ENCODE assay signal across 8 mouse cellular contexts in the genomic region with DNA sequence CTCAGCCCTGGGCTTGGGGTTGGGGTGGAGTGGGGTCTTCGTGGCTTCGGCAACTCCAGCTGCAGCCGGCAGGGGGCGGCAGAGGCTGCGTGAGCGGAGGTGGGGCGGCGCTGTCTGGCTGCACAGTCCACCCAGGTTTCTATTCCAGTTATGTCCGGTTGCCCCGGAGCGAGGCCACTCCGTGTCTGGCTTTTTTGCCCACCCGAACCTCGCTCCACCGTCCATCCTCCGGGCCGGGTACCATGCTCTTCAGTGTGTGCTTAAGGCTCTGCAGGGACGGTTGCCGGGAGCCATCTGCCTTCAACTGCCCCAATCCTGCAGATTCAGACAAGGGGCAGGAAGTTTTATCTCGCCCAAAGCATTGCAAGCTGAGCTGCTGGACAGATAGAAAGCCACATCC. TPM values are rescaled to one million over a fixed set of nuclear protein-coding genes. Genes with fewer than 3 reads are reported as not detected.
DNase-seq lines count a peak whose midpoint lies in the region; ATAC-seq and TF ChIP-seq lines count a peak whose summit lies in the region.

No protein-coding gene starts in this region.

- DNase-seq in Patski (ENCODE audit: low read depth, low spot score), result no peak
- peak; percentile 30 for DNase-seq in cerebellum, adult 9-11 months
- peak; percentile 86 for DNase-seq in hindbrain, embryonic 10.5 days (ENCODE audit: low spot score)
- peak; percentile 14 for DNase-seq in left cerebral cortex, adult 11 months (ENCODE audit: low spot score)
- peak; percentile 38 for DNase-seq in lung, postnatal 36 days
- peak; percentile 23 for DNase-seq in retina, adult 2 months (ENCODE audit: low read depth, low spot score)
- DNase-seq in urinary bladder, adult 2 months (ENCODE audit: low spot score), result peak; percentile 45

- peak overlapping the region; percentile 83 for H3K27ac ChIP-seq in hindbrain, embryonic 10.5 days

- 1% methylated on average over 20 of the region's 20 CpGs for WGBS in hindbrain, embryonic 10.5 days

- in situ Hi-C loops in Patski (cut with MboI; ENCODE audit: low pct_unique_long_range_greater_than_20kb), result no loop called here

- H3K4me3 ChIP-seq in hindbrain, embryonic 10.5 days, result peak overlapping the region; percentile 54

- no peak for ATAC-seq in Patski
- peak; percentile 78 for ATAC-seq in frontal cortex, adult (ENCODE audit: low TSS enrichment)

- no peaks in the 10 kb centered on the region for H3K36me3 ChIP-seq in hindbrain, embryonic 10.5 days

- peak; percentile 58 for TF ChIP-seq CTCF in Patski (IDR thresholded peaks at IDR 0.05)

- H3K4me1 ChIP-seq in hindbrain, embryonic 10.5 days (replicated peaks), result peaks cover 12% of the 10 kb centered on the region; the same call in 1 of the 2 replicates

- H3K9me3 ChIP-seq in hindbrain, embryonic 10.5 days, result no peaks in the 10 kb centered on the region

- H3K27me3 ChIP-seq in Patski, result peaks cover 32% of the 10 kb centered on the region
- H3K27me3 ChIP-seq in hindbrain, embryonic 10.5 days (ENCODE audit: insufficient read depth, poor library complexity, severe bottlenecking), result no peaks in the 10 kb centered on the region; the same call in 1 of the 2 replicates

- CTCF ChIA-PET in Patski (lab: Charles Lee), result no interaction called here

- POLR2A ChIA-PET in Patski (lab: Charles Lee), result no interaction called here

RNA-seq across cellular contexts. Expression of gene Akain1, which starts 36.3 kb away (rescaled TPM):
- polyA plus RNA-seq in Patski (2021), result not detected
- 0.08 TPM in 1 of 2 replicates, not detected in the other for polyA plus RNA-seq in hindbrain, embryonic 10.5 days (2016; fragmentation: Nextera tagmentation; extraction: Ambion mirVana)
- not detected in 2 replicates for polyA plus RNA-seq in urinary bladder, adult 2 months (2012; rRNA removed)
